Mouse (Mus musculus) kidney, postnatal 0 days (tissue): ENCODE results near the gene Lactbl1. TPM values are rescaled to one million over a fixed set of nuclear protein-coding genes. Genes with fewer than 3 reads are reported as not detected.
A peak's percentile ranks its signal among the peaks of the same experiment; 100 is the strongest.

ENCODE experiments used
- ATAC-seq: fragments of 200-750 bp; cut with Nextera tagmentation; replicated peaks from 2 replicates; pipeline ENCODE4 v1.8.0; 2017; ENCODE audit warnings: low read depth, moderate number of reproducible peaks, moderate TSS enrichment, moderate library complexity; ENCODE audit not compliant: low FRiP score
- DNase-seq: peaks from one replicate; pipeline ENCODE4 v3.0.0-alpha.2; 2016; ENCODE audit warnings: low spot score
- H3K27ac ChIP-seq: fragments of 300-500 bp; sonication (generic); 2 replicates; pipeline ENCODE4 v1.5.1; 2014; ENCODE audit warnings: mild to moderate bottlenecking
- H3K27me3 ChIP-seq: fragments of 300-500 bp; sonication (generic); 2 replicates; pipeline ENCODE4 v1.6.1; 2014; ENCODE audit warnings: low read length, mixed read lengths; ENCODE audit not compliant: insufficient read depth
- H3K36me3 ChIP-seq: fragments of 300-500 bp; sonication (generic); 2 replicates; pipeline ENCODE4 v1.6.1; 2014; ENCODE audit warnings: low read length, mixed read lengths; ENCODE audit not compliant: insufficient read depth
- H3K4me1 ChIP-seq: fragments of 300-500 bp; sonication (generic); replicated peaks from 2 replicates; pipeline ENCODE4 v1.6.1; 2014; ENCODE audit warnings: antibody characterized with exemption, low read length, mixed read lengths; ENCODE audit not compliant: insufficient read depth
- H3K4me2 ChIP-seq: fragments of 300-500 bp; sonication (generic); 2 replicates; pipeline ENCODE4 v1.6.1; 2014; ENCODE audit warnings: mild to moderate bottlenecking, low read length, moderate library complexity, mixed read lengths
- H3K4me3 ChIP-seq: fragments of 300-500 bp; sonication (generic); replicated peaks from 2 replicates; pipeline ENCODE4 v1.5.1; 2014; ENCODE audit warnings: low read depth, low read length
- H3K9ac ChIP-seq: fragments of 300-500 bp; sonication (generic); 2 replicates; pipeline ENCODE4 v1.6.1; 2014; ENCODE audit warnings: low read depth, low read length
- H3K9me3 ChIP-seq: fragments of 300-500 bp; sonication (generic); replicated peaks from 2 replicates; pipeline ENCODE4 v1.6.1; 2016; ENCODE audit warnings: low read length, inconsistent platforms, mixed read lengths
- CTCF ChIP-seq: IDR thresholded peaks from 2 replicates; pipeline ENCODE4 v1.5.1; 2016; ENCODE audit warnings: antibody characterized with exemption, low read depth, mild to moderate bottlenecking, moderate library complexity
- WGBS: fragments of 180-500 bp; shearing (Covaris S2); extraction: QIAGEN DNeasy Blood & Tissue Kit; methylation state at CpG from one replicate; pipeline ENCODE4 v1.1.7; 2014; 5-methylcytosine and 5-hydroxymethylcytosine counted together
- polyA plus RNA-seq: library from polyadenylated mRNA; unstranded; fragments of >200 nt; fragmentation: Nextera tagmentation; extraction: Ambion mirVana; gene quantifications from 2 replicates; pipeline ENCODE4 v1.2.1, GENCODE M21; 2015

Gene Lactbl1
- polyA plus RNA-seq, 1 experiment from 2014 or later = not detected

DNA sequence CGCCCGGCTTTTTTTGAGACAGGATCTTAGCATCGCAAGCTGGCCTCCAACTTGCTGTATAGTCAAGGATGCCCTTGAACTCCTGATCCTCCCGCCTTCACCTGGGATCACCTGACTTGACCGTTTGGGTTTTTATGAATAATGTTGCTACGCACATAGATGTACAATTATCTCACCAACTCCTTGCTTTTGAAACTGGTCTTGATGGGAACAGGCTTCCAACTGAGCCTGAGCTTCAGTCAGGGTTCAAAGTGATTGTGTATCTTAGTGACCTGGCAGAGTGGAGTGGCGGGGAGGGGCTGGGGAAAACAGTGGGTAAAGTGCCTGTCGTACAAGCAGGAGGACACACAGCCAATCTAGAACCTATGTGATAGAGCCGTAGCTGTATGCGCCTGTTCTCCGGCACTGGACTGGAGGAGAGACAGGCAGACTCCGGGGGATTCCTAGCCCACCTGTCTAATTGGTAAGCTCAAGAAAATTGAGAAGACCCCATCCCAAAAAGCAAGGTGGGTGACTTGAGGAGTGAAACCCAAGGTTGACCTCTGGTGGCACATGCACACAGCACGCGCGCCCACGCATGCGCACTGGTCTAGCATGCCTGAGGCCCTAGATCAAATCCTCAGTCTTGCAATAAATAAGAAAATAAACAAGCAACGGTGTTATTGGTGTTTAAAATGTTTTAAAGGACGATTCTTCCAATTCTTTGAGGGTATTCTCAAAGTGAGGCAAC lies 16.5 kb upstream of the Lactbl1 start:
- TF ChIP-seq CTCF = no peak
- Histone ChIP-seq H3K9ac (no peak overlapping the region), H3K27me3 (no peaks in the 10 kb centered on the region), H3K4me1 (peaks cover under 1% of the 10 kb centered on the region; the same call in 1 of the 2 replicates), H3K4me2 (no peak overlapping the region), H3K36me3 (no peaks in the 10 kb centered on the region), H3K27ac (no peak overlapping the region), H3K9me3 (no peaks in the 10 kb centered on the region), H3K4me3 (no peak overlapping the region)
- 90% methylated on average over 19 of the region's 19 CpGs for whole genome bisulfite sequencing
- no peak for DNase-seq
- ATAC-seq = no peak

DNA sequence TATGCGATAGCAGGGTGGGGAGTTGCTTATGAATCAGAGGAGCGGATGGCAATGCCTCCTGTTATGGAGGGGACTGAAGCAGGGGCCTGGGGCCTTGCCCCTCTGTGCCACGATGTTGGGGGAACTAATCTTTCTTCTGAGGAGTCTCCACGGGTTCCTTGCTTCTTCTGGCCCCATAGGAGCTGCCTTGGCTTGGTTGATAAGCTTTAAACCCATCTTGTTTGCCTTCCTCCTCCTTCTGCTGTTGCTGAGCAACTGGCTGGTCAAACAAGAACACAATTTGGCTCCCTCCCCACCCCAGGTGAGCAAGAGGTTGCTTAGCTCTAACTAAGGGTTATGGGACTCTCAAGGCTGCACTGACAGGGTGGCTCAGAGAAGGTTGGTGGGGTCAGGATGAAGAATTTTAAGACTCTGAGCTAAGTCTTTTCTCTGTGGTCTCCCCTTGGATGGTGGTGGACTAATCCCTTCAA lies 12.0 kb upstream of the Lactbl1 start, which contains the start of gene Tex46:
Tex46 (plus strand) TSS at position 51 of the 470 bp plus-strand sequence.
- Histone ChIP-seq H3K4me2 (no peak within 1 kb of the TSS), H3K36me3 (no peaks in the 10 kb centered on the region), H3K27ac (no peak within 1 kb of the TSS), H3K9me3 (no peaks in the 10 kb centered on the region), H3K4me1 (no peaks in the 10 kb centered on the region), H3K9ac (no peak within 1 kb of the TSS), H3K27me3 (no peaks in the 10 kb centered on the region), H3K4me3 (no peak within 1 kb of the TSS)
- no peak for DNase-seq
- no peak for ATAC-seq
- 73% methylated on average over 4 of the region's 4 CpGs for WGBS
- no peak for TF ChIP-seq CTCF

DNA sequence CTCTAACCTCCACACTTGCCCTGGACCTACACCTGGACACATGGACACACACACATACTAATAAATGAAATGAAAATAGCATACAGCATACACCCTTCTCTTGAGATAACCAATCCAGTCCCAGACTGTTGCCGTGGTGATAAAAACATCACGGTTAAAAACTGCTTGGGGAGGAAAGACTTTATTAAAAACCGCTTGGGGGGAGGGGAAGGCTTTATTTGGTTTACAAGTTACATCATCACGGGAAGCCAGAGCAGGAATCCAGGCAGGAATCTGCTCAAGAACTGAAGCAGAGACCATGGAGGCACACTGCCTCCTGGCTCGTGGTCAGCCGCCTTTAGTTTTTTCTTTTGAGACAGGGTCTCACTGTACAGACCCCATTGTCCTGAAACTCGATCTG lies 8.8 kb upstream of the Lactbl1 start:
- Histone ChIP-seq H3K9me3 (no peaks in the 10 kb centered on the region), H3K4me2 (no peak overlapping the region), H3K27ac (no peak overlapping the region), H3K4me3 (no peak overlapping the region), H3K4me1 (no peaks in the 10 kb centered on the region), H3K36me3 (no peaks in the 10 kb centered on the region), H3K27me3 (no peaks in the 10 kb centered on the region), H3K9ac (no peak overlapping the region)
- 62% methylated on average over 7 of the region's 7 CpGs for WGBS
- no peak for DNase-seq
- no peak for ATAC-seq
- TF ChIP-seq CTCF = no peak

DNA sequence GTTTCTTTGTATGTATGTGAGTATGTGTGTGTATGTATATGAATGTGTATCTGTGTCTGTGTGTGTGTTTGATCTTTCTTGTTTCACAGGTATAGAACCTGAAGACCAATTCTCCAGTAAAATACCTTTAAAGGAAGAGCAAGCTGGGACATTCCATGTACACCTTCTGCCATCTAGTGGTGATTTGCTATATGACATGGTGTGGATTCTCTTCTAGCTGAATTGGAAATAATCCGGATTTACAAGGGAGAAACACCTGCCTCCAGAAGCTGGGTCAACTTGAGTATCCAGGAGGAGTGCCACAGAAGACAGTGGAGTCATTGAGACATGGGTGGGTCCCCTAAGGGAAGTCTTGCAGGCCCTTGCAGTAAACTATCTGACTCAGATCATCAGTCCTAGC lies 1.1 kb upstream of the Lactbl1 start:
- peak; percentile 81 for DNase-seq
- ATAC-seq = no peak
- no peaks in the 10 kb centered on the region for H3K36me3 ChIP-seq
- no peak overlapping the region for H3K27ac ChIP-seq
- H3K4me2 ChIP-seq = no peak overlapping the region
- TF ChIP-seq CTCF = peak; percentile 98
- H3K27me3 ChIP-seq = no peaks in the 10 kb centered on the region
- H3K4me1 ChIP-seq = no peaks in the 10 kb centered on the region
- 4% methylated on average over 1 of the region's 1 CpGs for WGBS
- no peaks in the 10 kb centered on the region for H3K9me3 ChIP-seq
- no peak overlapping the region for H3K9ac ChIP-seq
- no peak overlapping the region for H3K4me3 ChIP-seq

DNA sequence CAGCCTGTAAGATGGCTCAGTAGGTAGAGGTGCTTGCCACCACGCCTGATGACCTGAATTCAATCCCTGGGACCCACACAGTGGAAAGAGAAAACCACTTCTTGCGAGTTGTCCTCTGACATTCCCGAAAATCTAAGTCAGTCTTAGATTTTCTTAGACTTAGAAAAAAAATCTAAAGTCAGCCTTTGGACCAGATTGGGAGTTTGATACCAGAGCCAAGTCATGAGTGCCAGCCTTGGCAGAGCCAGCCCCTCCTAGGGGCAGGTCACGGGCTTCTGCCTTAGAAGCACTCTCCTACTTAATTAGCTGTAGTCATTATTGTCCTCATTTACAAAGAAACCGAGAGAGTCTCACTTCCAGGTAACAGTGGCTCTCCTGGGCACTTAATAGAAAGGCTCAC lies 465 bp upstream of the Lactbl1 start:
- TF ChIP-seq CTCF = no peak
- Histone ChIP-seq H3K4me1 (no peaks in the 10 kb centered on the region), H3K27ac (no peak overlapping the region), H3K9me3 (no peaks in the 10 kb centered on the region), H3K27me3 (no peaks in the 10 kb centered on the region), H3K4me2 (no peak overlapping the region), H3K36me3 (no peaks in the 10 kb centered on the region), H3K9ac (no peak overlapping the region), H3K4me3 (no peak overlapping the region)
- WGBS = 43% methylated on average over 5 of the region's 5 CpGs
- ATAC-seq = no peak
- no peak for DNase-seq

DNA sequence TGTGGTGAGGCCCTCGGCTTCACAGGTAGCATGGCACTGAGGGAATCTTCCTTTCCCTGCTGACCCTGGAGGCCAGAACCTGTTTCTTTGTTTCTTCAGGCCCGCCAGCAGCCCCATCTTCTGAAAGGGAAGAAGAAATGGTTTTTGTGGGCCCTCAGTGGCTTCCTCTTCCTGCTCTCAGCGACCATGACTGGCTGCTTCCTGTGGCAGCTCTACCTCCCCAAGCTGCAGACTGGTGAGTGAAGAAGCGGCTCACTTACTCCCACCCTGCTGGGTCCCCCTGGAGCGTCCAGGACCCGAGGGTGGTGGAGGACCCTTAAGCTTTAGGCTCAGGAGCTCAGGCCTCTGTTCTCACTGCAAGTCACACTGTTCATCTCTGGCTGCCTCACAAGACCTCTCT lies 4.2 kb downstream of the Lactbl1 start:
- Histone ChIP-seq H3K27me3 (no peaks in the 10 kb centered on the region), H3K4me1 (no peaks in the 10 kb centered on the region), H3K36me3 (no peaks in the 10 kb centered on the region), H3K4me2 (no peak overlapping the region), H3K4me3 (no peak overlapping the region), H3K9ac (no peak overlapping the region), H3K9me3 (no peaks in the 10 kb centered on the region), H3K27ac (no peak overlapping the region)
- WGBS = 61% methylated on average over 6 of the region's 6 CpGs
- no peak for TF ChIP-seq CTCF
- DNase-seq (no peak), ATAC-seq (no peak)
